15 mouse cellular contexts compared by ENCODE assay signal in the genomic region with DNA sequence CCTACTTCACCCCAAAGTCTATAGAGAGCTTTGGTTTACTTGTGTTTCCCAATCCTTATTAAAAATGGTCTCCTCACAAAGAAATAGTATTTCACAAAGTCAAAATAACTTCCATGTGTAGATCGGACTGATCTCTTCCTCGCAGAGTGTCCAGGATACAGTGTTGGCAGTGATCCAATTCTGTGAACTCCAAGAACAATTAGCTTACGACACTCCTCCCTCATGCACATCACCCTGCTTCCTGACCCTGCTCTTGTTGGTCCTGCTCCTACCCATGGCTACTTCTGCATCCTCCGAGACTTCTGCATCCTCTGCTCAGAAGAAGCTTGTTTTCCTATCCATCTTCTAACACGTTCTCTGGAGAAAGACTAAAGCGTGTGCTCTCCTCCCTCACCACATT.
DNase-seq lines count a peak whose midpoint lies in the region; ATAC-seq and TF ChIP-seq lines count a peak whose summit lies in the region.
"Had no signal": no experiment of that assay in that cellular context is flagged by ENCODE, and none has a peak within 500 bp of the region (broad histone marks: within the 10 kb centered on the region; RNA-seq: fewer than 3 reads in every experiment).

No protein-coding gene starts in this region.

- no peaks in the 10 kb centered on the region for H3K36me3 ChIP-seq in hindbrain, postnatal 0 days (ENCODE audit: insufficient read depth, low read length)
- H3K36me3 ChIP-seq in hindbrain, embryonic 16.5 days (ENCODE audit: control insufficient read depth, insufficient read depth, low read length), result no peaks in the 10 kb centered on the region
- no peaks in the 10 kb centered on the region for H3K36me3 ChIP-seq in lung, embryonic 15.5 days
- H3K36me3 ChIP-seq: heart, embryonic 13.5 days; intestine, embryonic 15.5 days; neural tube, embryonic 12.5 days; stomach, embryonic 15.5 days had no signal

- H3K9ac ChIP-seq in hindbrain, postnatal 0 days (replicated peaks; ENCODE audit: low read length), result no peak overlapping the region
- no peak overlapping the region for H3K9ac ChIP-seq in hindbrain, embryonic 16.5 days (ENCODE audit: low read depth, low read length)
- H3K9ac ChIP-seq in lung, embryonic 15.5 days, result no peak overlapping the region
- H3K9ac ChIP-seq: heart, embryonic 13.5 days; intestine, embryonic 15.5 days; neural tube, embryonic 12.5 days; stomach, embryonic 15.5 days had no signal

- H3K4me2 ChIP-seq in hindbrain, postnatal 0 days (ENCODE audit: low read depth, low read length), result no peak overlapping the region
- H3K4me2 ChIP-seq in hindbrain, embryonic 16.5 days (ENCODE audit: low read length), result no peak overlapping the region
- no peak overlapping the region for H3K4me2 ChIP-seq in lung, embryonic 15.5 days
- H3K4me2 ChIP-seq: heart, embryonic 13.5 days; intestine, embryonic 15.5 days; liver, embryonic 11.5 days; neural tube, embryonic 12.5 days; stomach, embryonic 15.5 days had no signal

- 58% methylated on average over 6 of the region's 6 CpGs for WGBS in hindbrain, postnatal 0 days
- 64% methylated on average over 6 of the region's 6 CpGs for WGBS in hindbrain, embryonic 16.5 days
- 40% methylated on average over 6 of the region's 6 CpGs for WGBS in lung, embryonic 15.5 days

- no peaks in the 10 kb centered on the region for H3K9me3 ChIP-seq in hindbrain, postnatal 0 days (ENCODE audit: low read length)
- no peaks in the 10 kb centered on the region for H3K9me3 ChIP-seq in hindbrain, embryonic 16.5 days (ENCODE audit: control insufficient read depth, low read length)
- no peaks in the 10 kb centered on the region for H3K9me3 ChIP-seq in lung, embryonic 15.5 days
- H3K9me3 ChIP-seq: heart, embryonic 13.5 days; intestine, embryonic 15.5 days; neural tube, embryonic 12.5 days; stomach, embryonic 15.5 days had no signal

- no peaks in the 10 kb centered on the region for H3K4me1 ChIP-seq in hindbrain, postnatal 0 days (ENCODE audit: insufficient read depth, low read length)
- H3K4me1 ChIP-seq in hindbrain, embryonic 16.5 days (ENCODE audit: control insufficient read depth, insufficient read depth, low read depth, low read length), result no peaks in the 10 kb centered on the region
- no peaks in the 10 kb centered on the region for H3K4me1 ChIP-seq in lung, embryonic 15.5 days
- H3K4me1 ChIP-seq: intestine, embryonic 15.5 days; neural tube, embryonic 12.5 days; stomach, embryonic 15.5 days had no signal

- no peaks in the 10 kb centered on the region for H3K27me3 ChIP-seq in hindbrain, postnatal 0 days (ENCODE audit: insufficient read depth, low read length)
- no peaks in the 10 kb centered on the region for H3K27me3 ChIP-seq in hindbrain, embryonic 16.5 days (replicated peaks; ENCODE audit: control insufficient read depth, insufficient read depth, low read length)
- no peaks in the 10 kb centered on the region for H3K27me3 ChIP-seq in lung, embryonic 15.5 days
- H3K27me3 ChIP-seq: heart, embryonic 13.5 days; intestine, embryonic 15.5 days; neural tube, embryonic 12.5 days; Patski; stomach, embryonic 15.5 days had no signal

- no peak for ATAC-seq in cerebellum, adult (ENCODE audit: insufficient number of reproducible peaks, low FRiP score, low TSS enrichment)
- ATAC-seq in hindbrain, postnatal 0 days, result no peak
- no peak for ATAC-seq in hindbrain, embryonic 16.5 days
- ATAC-seq in lung, embryonic 15.5 days (ENCODE audit: borderline replicate concordance, extremely low read depth, low FRiP score, low TSS enrichment), result peak; percentile 57; the same call in 1 of the 2 replicates
- ATAC-seq: intestine, embryonic 15.5 days; Patski had no signal

- peak; percentile 27 for DNase-seq in cerebellum, adult 9-10 months
- peak; percentile 19 for DNase-seq in hindbrain, postnatal 0 days (ENCODE audit: low spot score)
- peak; percentile 29 for DNase-seq in brain, adult 2 months (ENCODE audit: low read depth, low spot score)
- DNase-seq in thymus, postnatal 36 days, result no peak
- no peak for DNase-seq in cerebellum, adult 9-11 months
- DNase-seq: cerebellum, adult 8-10 months had no signal

- H3K4me3 ChIP-seq in hindbrain, postnatal 0 days (ENCODE audit: low read length), result no peak overlapping the region
- H3K4me3 ChIP-seq in hindbrain, embryonic 16.5 days (ENCODE audit: low read length), result no peak overlapping the region
- no peak overlapping the region for H3K4me3 ChIP-seq in lung, embryonic 15.5 days
- H3K4me3 ChIP-seq: heart, embryonic 13.5 days; intestine, embryonic 15.5 days; neural tube, embryonic 12.5 days; stomach, embryonic 15.5 days had no signal

- no peak for TF ChIP-seq CTCF in hindbrain, postnatal 0 days (IDR thresholded peaks at IDR 0.05; ENCODE audit: low read depth)

- no peak overlapping the region for H3K27ac ChIP-seq in hindbrain, postnatal 0 days
- no peak overlapping the region for H3K27ac ChIP-seq in hindbrain, embryonic 16.5 days (ENCODE audit: low read depth, low read length)
- H3K27ac ChIP-seq in lung, embryonic 15.5 days, result no peak overlapping the region
- H3K27ac ChIP-seq: heart, embryonic 13.5 days; intestine, embryonic 15.5 days; neural tube, embryonic 12.5 days; stomach, embryonic 15.5 days had no signal

Comparison
In these comparisons a context has a peak if more than half of its experiments do, and no peak if none do; other contexts are left out.
1. DNase-seq: peak in cerebellum, adult 9-10 months (single experiment), hindbrain, postnatal 0 days (single experiment) and brain, adult 2 months (single experiment); none in thymus, postnatal 36 days (0 of 2) and cerebellum, adult 9-11 months (single experiment).